Mouse (Mus musculus): ENCODE measurements around the gene Rpl18a. TPM values are rescaled to one million over a fixed set of nuclear protein-coding genes. Genes with fewer than 3 reads are reported as not detected.

The Rpl18a gene
- polyA plus RNA-seq, 1 experiment = 5,695 TPM

DNA sequence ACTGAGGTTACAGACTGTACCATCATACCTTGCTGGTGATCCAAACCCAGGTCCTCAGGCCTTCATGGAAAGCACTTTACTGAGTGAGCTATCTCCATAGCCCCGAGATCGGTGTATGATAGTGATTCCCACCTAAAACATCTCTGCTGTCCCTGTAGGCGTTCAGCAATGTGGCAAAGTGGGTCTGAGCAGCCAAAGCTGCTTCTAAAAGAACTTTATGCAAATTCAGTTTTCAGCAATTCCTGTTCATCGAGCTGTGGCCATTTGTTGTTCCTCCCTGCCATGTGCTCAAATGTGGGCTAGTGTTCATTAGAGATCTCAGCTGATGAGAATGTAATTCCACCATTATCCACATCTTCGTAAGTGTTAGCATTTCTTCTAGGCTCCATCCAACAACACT is 29.2 kb upstream of the Rpl18a start:
- H3K4me2 ChIP-seq (ENCODE audit: low read depth) = no peak overlapping the region
- H3K36me3 ChIP-seq (ENCODE audit: control insufficient read depth, insufficient read depth) = no peaks in the 10 kb centered on the region
- no peak overlapping the region for H3ac ChIP-seq (ENCODE audit: control insufficient read depth, insufficient read length)
- no peaks in the 10 kb centered on the region for H3K27me3 ChIP-seq (ENCODE audit: control insufficient read depth, insufficient read depth, insufficient read length)
- TF ChIP-seq REST (IDR thresholded peaks at IDR 0.05; ENCODE audit: insufficient read depth, insufficient read length) (no peak), MYOG (IDR thresholded peaks at IDR 0.05; ENCODE audit: control insufficient read depth in 1 of 3, insufficient read depth in 1 of 3, insufficient read length in 2 of 3, low read depth in 2 of 3) (no peak), MAX (IDR thresholded peaks at IDR 0.05; ENCODE audit: low read depth) (no peak), SRF (IDR thresholded peaks at IDR 0.05; ENCODE audit: control insufficient read depth, insufficient read length, low read depth) (no peak), E2F4 (IDR thresholded peaks at IDR 0.05; ENCODE audit: insufficient read depth) (no peak), POLR2AphosphoS2 (IDR thresholded peaks at IDR 0.05; ENCODE audit: insufficient read length, low read depth) (no peak), TCF12 (IDR thresholded peaks at IDR 0.05; ENCODE audit: insufficient read depth, poor library complexity, severe bottlenecking) (no peak), MYOD1 (IDR thresholded peaks at IDR 0.05; ENCODE audit: control insufficient read depth in 1 of 3, insufficient read length in 2 of 3, low read depth in 2 of 3) (no peak), POLR2A (IDR thresholded peaks at IDR 0.05; ENCODE audit: insufficient read length, low read depth) (no peak), USF1 (IDR thresholded peaks at IDR 0.05; ENCODE audit: low read depth) (no peak), CEBPB (IDR thresholded peaks at IDR 0.05; ENCODE audit: insufficient read depth, poor library complexity, severe bottlenecking) (no peak)
- no peak overlapping the region for H3K4me3 ChIP-seq
- H3K79me2 ChIP-seq (ENCODE audit: control insufficient read depth, insufficient read depth) = no peaks in the 10 kb centered on the region

DNA sequence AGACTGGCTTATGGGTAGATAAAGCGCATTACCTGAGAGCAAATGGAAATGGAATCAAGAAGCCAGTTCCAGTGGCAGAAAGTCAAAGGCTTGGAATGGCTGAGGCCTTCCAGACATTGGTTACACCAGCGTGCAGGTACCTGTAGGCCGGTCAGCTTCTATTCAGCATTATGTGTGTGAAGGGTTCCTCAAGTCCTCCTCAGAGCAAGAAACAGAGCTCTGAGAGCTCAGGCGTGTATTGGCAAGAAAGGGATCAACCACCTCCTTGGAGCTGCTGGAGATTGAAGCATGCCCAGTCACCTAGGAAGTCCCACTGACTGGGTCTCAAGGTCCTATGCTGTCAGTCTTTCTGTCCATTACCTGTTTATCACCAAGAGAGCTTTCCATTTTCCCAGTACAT is 28.5 kb upstream of the Rpl18a start:
- Histone ChIP-seq H3ac (ENCODE audit: control insufficient read depth, insufficient read length) (no peak overlapping the region), H3K79me2 (ENCODE audit: control insufficient read depth, insufficient read depth) (no peaks in the 10 kb centered on the region), H3K27me3 (ENCODE audit: control insufficient read depth, insufficient read depth, insufficient read length) (no peaks in the 10 kb centered on the region), H3K4me3 (no peak overlapping the region), H3K4me2 (ENCODE audit: low read depth) (no peak overlapping the region), H3K36me3 (ENCODE audit: control insufficient read depth, insufficient read depth) (no peaks in the 10 kb centered on the region)
- TF ChIP-seq USF1 (IDR thresholded peaks at IDR 0.05; ENCODE audit: low read depth) = no peak
- TF ChIP-seq POLR2A (IDR thresholded peaks at IDR 0.05; ENCODE audit: insufficient read length, low read depth) = no peak
- TF ChIP-seq MYOD1 (IDR thresholded peaks at IDR 0.05; ENCODE audit: control insufficient read depth in 1 of 3, insufficient read length in 2 of 3, low read depth in 2 of 3) = no peak
- no peak for TF ChIP-seq REST (IDR thresholded peaks at IDR 0.05; ENCODE audit: insufficient read depth, insufficient read length)
- no peak for TF ChIP-seq POLR2AphosphoS2 (IDR thresholded peaks at IDR 0.05; ENCODE audit: insufficient read length, low read depth)
- TF ChIP-seq SRF (IDR thresholded peaks at IDR 0.05; ENCODE audit: control insufficient read depth, insufficient read length, low read depth) = no peak
- no peak for TF ChIP-seq TCF12 (IDR thresholded peaks at IDR 0.05; ENCODE audit: insufficient read depth, poor library complexity, severe bottlenecking)
- TF ChIP-seq TCF3 (IDR thresholded peaks at IDR 0.05; ENCODE audit: insufficient read length, low read depth) = no peak
- TF ChIP-seq MYOG (IDR thresholded peaks at IDR 0.05; ENCODE audit: control insufficient read depth in 1 of 3, insufficient read depth in 1 of 3, insufficient read length in 2 of 3, low read depth in 2 of 3) = no peak
- no peak for TF ChIP-seq CEBPB (IDR thresholded peaks at IDR 0.05; ENCODE audit: insufficient read depth, poor library complexity, severe bottlenecking)
- no peak for TF ChIP-seq MAX (IDR thresholded peaks at IDR 0.05; ENCODE audit: low read depth)
- TF ChIP-seq E2F4 (IDR thresholded peaks at IDR 0.05; ENCODE audit: insufficient read depth) = no peak

DNA sequence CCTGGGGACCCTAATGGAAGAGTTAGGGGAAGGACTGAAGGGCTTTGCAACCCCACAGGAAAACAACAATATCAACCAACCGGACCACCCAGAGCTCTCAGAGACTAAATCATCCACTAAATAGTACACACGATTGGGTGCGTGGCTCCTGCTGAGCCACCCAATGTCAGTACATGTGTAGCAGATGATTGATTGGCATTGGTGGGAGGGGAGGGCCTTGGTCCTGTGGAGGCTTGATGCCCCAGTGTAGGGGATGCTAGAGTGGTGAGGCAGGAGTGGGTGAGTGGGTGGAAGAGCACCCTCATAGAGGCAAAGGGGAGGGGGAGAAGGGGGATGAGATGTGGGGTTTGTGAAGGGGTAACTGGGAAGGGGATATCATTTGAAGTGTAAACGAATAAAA is 26.9 kb upstream of the Rpl18a start:
- Histone ChIP-seq H3K27me3 (ENCODE audit: control insufficient read depth, insufficient read depth, insufficient read length) (no peaks in the 10 kb centered on the region), H3ac (ENCODE audit: control insufficient read depth, insufficient read length) (no peak overlapping the region), H3K4me2 (ENCODE audit: low read depth) (no peak overlapping the region), H3K36me3 (ENCODE audit: control insufficient read depth, insufficient read depth) (no peaks in the 10 kb centered on the region), H3K79me2 (ENCODE audit: control insufficient read depth, insufficient read depth) (no peaks in the 10 kb centered on the region), H3K4me3 (no peak overlapping the region)
- no peak for TF ChIP-seq POLR2A (IDR thresholded peaks at IDR 0.05; ENCODE audit: insufficient read length, low read depth)
- TF ChIP-seq POLR2AphosphoS2 (IDR thresholded peaks at IDR 0.05; ENCODE audit: insufficient read length, low read depth) = no peak
- TF ChIP-seq TCF12 (IDR thresholded peaks at IDR 0.05; ENCODE audit: insufficient read depth, poor library complexity, severe bottlenecking) = no peak
- no peak for TF ChIP-seq MYOD1 (IDR thresholded peaks at IDR 0.05; ENCODE audit: control insufficient read depth in 1 of 3, insufficient read length in 2 of 3, low read depth in 2 of 3)
- TF ChIP-seq MYOG (IDR thresholded peaks at IDR 0.05; ENCODE audit: control insufficient read depth in 1 of 3, insufficient read depth in 1 of 3, insufficient read length in 2 of 3, low read depth in 2 of 3) = no peak
- no peak for TF ChIP-seq CEBPB (IDR thresholded peaks at IDR 0.05; ENCODE audit: insufficient read depth, poor library complexity, severe bottlenecking)
- TF ChIP-seq E2F4 (IDR thresholded peaks at IDR 0.05; ENCODE audit: insufficient read depth) = no peak
- TF ChIP-seq TCF3 (IDR thresholded peaks at IDR 0.05; ENCODE audit: insufficient read length, low read depth) = no peak
- TF ChIP-seq SRF (IDR thresholded peaks at IDR 0.05; ENCODE audit: control insufficient read depth, insufficient read length, low read depth) = no peak

DNA sequence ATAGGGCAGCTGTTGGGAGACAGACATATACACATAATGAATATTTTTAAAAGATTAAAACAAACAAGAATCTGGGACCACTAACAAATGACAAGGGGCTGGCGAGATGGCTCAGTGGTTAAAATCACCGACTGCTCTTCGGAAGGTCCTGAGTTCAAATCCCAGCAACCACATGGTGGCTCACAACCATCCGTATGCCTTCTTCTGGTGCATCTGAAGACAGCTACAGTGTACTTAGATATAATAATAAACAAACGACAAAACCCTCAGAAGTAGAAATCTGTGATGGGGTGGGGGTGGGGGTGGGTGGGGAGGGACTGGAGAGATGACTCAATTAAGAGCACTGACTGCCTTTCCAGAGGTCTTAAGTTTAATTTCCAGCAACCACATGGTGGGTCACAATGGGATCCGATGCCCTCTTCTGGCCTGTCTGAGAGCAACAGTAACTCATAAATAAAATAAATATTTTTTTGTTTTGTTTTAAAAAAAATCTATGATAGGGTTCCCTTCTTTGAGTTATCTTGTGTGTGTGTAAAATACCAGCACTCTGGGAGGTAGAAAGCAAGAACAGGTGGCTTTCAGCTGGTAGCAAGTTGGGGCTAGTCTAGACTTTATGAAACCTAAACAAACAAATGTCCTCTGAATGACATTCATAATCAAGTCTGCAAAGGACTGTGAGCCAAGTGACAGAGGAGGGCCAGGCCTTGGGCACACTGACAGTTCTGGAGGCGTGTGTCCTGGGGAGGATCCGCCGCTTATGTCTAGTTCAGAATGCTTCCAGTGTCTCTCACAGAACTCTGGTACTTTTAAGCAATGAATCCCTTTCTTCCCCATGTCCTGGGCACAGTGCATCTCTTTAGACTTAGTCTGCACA is 23.1 kb upstream of the Rpl18a start:
- no peak overlapping the region for H3K4me2 ChIP-seq (ENCODE audit: low read depth)
- no peaks in the 10 kb centered on the region for H3K79me2 ChIP-seq (ENCODE audit: control insufficient read depth, insufficient read depth)
- H3K36me3 ChIP-seq (ENCODE audit: control insufficient read depth, insufficient read depth) = peaks cover 2% of the 10 kb centered on the region
- no peak overlapping the region for H3K4me3 ChIP-seq
- H3ac ChIP-seq (ENCODE audit: control insufficient read depth, insufficient read length) = no peak overlapping the region
- H3K27me3 ChIP-seq (ENCODE audit: control insufficient read depth, insufficient read depth, insufficient read length) = no peaks in the 10 kb centered on the region
- no peak for TF ChIP-seq MYOD1 (IDR thresholded peaks at IDR 0.05; ENCODE audit: control insufficient read depth in 1 of 3, insufficient read length in 2 of 3, low read depth in 2 of 3)
- TF ChIP-seq POLR2AphosphoS2 (IDR thresholded peaks at IDR 0.05; ENCODE audit: insufficient read length, low read depth) = no peak
- no peak for TF ChIP-seq REST (IDR thresholded peaks at IDR 0.05; ENCODE audit: insufficient read depth, insufficient read length)
- no peak for TF ChIP-seq TCF3 (IDR thresholded peaks at IDR 0.05; ENCODE audit: insufficient read length, low read depth)
- no peak for TF ChIP-seq POLR2A (IDR thresholded peaks at IDR 0.05; ENCODE audit: insufficient read length, low read depth)
- no peak for TF ChIP-seq MYOG (IDR thresholded peaks at IDR 0.05; ENCODE audit: control insufficient read depth in 1 of 3, insufficient read depth in 1 of 3, insufficient read length in 2 of 3, low read depth in 2 of 3)
- TF ChIP-seq MAX (IDR thresholded peaks at IDR 0.05; ENCODE audit: low read depth) = no peak
- no peak for TF ChIP-seq CEBPB (IDR thresholded peaks at IDR 0.05; ENCODE audit: insufficient read depth, poor library complexity, severe bottlenecking)
- TF ChIP-seq USF1 (IDR thresholded peaks at IDR 0.05; ENCODE audit: low read depth) = no peak
- TF ChIP-seq TCF12 (IDR thresholded peaks at IDR 0.05; ENCODE audit: insufficient read depth, poor library complexity, severe bottlenecking) = no peak
- TF ChIP-seq SRF (IDR thresholded peaks at IDR 0.05; ENCODE audit: control insufficient read depth, insufficient read length, low read depth) = no peak
- TF ChIP-seq E2F4 (IDR thresholded peaks at IDR 0.05; ENCODE audit: insufficient read depth) = no peak
